Mouse (Mus musculus) forebrain, embryonic 12.5 days (tissue): ENCODE measurements around the gene Prkar2b. TPM values are rescaled to one million over a fixed set of nuclear protein-coding genes. Genes with fewer than 3 reads are reported as not detected.

Experiments used
- ATAC-seq: fragments of 200-750 bp; cut with Nextera tagmentation; 2 replicates; pipeline ENCODE4 v1.8.0; 2017; ENCODE audit warnings: moderate TSS enrichment; ENCODE audit not compliant: low FRiP score
- H3K27ac ChIP-seq: fragments of 300-500 bp; sonication (generic); 2 replicates; pipeline ENCODE4 v1.5.1; 2016; ENCODE audit warnings: mild to moderate bottlenecking
- H3K27me3 ChIP-seq: fragments of 300-500 bp; sonication (generic); 2 replicates; pipeline ENCODE4 v1.6.1; 2016; ENCODE audit warnings: mild to moderate bottlenecking
- H3K36me3 ChIP-seq: fragments of 300-500 bp; sonication (generic); replicated peaks from 2 replicates; pipeline ENCODE4 v1.6.1; 2016; ENCODE audit warnings: mild to moderate bottlenecking
- H3K4me1 ChIP-seq: fragments of 300-500 bp; sonication (generic); 2 replicates; pipeline ENCODE4 v1.6.1; 2016
- H3K4me2 ChIP-seq: fragments of 300-500 bp; sonication (generic); 2 replicates; pipeline ENCODE4 v1.6.1; 2016; ENCODE audit warnings: mild to moderate bottlenecking, moderate library complexity
- H3K4me3 ChIP-seq: fragments of 300-500 bp; sonication (generic); replicated peaks from 2 replicates; pipeline ENCODE4 v1.5.1; 2016; ENCODE audit warnings: mild to moderate bottlenecking
- H3K9ac ChIP-seq: fragments of 300-500 bp; sonication (generic); 2 replicates; pipeline ENCODE4 v1.6.1; 2016; ENCODE audit warnings: mild to moderate bottlenecking
- H3K9me3 ChIP-seq: fragments of 300-500 bp; sonication (generic); 2 replicates; pipeline ENCODE4 v1.6.1; 2016
- WGBS: fragments of 180-500 bp; shearing (Covaris S2); methylation state at CpG from one replicate; pipeline ENCODE4 v1.1.7; 2016; 5-methylcytosine and 5-hydroxymethylcytosine counted together
- polyA plus RNA-seq: library from polyadenylated mRNA; unstranded; fragments of >200 nt; fragmentation: Nextera tagmentation; extraction: Ambion mirVana; gene quantifications from 2 replicates; pipeline ENCODE4 v1.2.1, GENCODE M21; 2016

Prkar2b gene
- polyA plus RNA-seq, 1 experiment from 2014 or later = 68.4 TPM

- no peaks in the 10 kb centered on the region for H3K4me1 ChIP-seq
- 87% methylated on average over 3 of the region's 3 CpGs for WGBS
- no peak overlapping the region for H3K9ac ChIP-seq
- H3K9me3 ChIP-seq = 0 out of 2 replicates have a peak, but pooled peaks cover 3% of the 10 kb centered on the region
- H3K4me2 ChIP-seq = no peak overlapping the region
- H3K36me3 ChIP-seq = no peaks in the 10 kb centered on the region
- no peaks in the 10 kb centered on the region for H3K27me3 ChIP-seq
- ATAC-seq = no peak
- H3K27ac ChIP-seq = no peak overlapping the region
- no peak overlapping the region for H3K4me3 ChIP-seq
Observed at GRCm38 (mm10) chr12:32086874-32087273, 25.8 kb upstream of the Prkar2b start.

- no peaks in the 10 kb centered on the region for H3K27me3 ChIP-seq
Observed at GRCm38 (mm10) chr12:32085856-32086255, 24.8 kb upstream of the Prkar2b start.

DNA sequence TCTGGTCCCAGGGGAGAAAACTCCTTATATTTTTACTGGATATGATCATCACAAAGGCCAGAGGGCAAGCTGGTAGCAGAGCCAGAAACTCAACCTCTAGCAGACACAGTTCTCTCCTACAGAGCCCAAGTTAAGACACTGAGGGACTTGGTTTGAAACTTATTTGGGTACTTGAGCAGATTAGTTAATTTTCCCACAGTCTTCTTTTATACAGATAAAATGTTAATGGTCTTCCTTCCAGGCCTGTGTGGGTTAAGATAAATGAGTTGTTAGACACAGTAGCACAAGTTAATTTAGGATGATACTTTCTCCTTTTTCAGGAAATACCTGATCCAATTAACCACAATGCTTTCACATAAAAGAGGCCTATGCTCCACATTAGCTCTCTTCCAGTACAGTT, 24.1 kb upstream of the Prkar2b start:
- Histone ChIP-seq H3K27ac (no peak overlapping the region), H3K9me3 (no peaks in the 10 kb centered on the region), H3K4me1 (no peaks in the 10 kb centered on the region), H3K4me2 (no peak overlapping the region), H3K27me3 (no peaks in the 10 kb centered on the region), H3K9ac (no peak overlapping the region), H3K4me3 (no peak overlapping the region), H3K36me3 (no peaks in the 10 kb centered on the region)
- no peak for ATAC-seq

More at GRCm38 (mm10) chr12:32085856-32086255, 24.8 kb upstream of the Prkar2b start:
- H3K36me3 ChIP-seq = no peaks in the 10 kb centered on the region
- H3K4me2 ChIP-seq = no peak overlapping the region
- no peak for ATAC-seq
- WGBS = 72% methylated on average over 3 of the region's 3 CpGs
- H3K4me1 ChIP-seq = no peaks in the 10 kb centered on the region
- no peak overlapping the region for H3K9ac ChIP-seq
- H3K27ac ChIP-seq = no peak overlapping the region
- no peaks in the 10 kb centered on the region for H3K9me3 ChIP-seq
- no peak overlapping the region for H3K4me3 ChIP-seq

GRCm38 (mm10) chr12:32084601-32085000, 23.5 kb upstream of the Prkar2b start:
- H3K4me2 ChIP-seq = no peak overlapping the region
- 56% methylated on average over 5 of the region's 5 CpGs for WGBS
- ATAC-seq = no peak

GRCm38 (mm10) chr12:32080692-32081091, 19.6 kb upstream of the Prkar2b start:
- Histone ChIP-seq H3K36me3 (no peaks in the 10 kb centered on the region), H3K4me3 (no peak overlapping the region)

More at GRCm38 (mm10) chr12:32084601-32085000, 23.5 kb upstream of the Prkar2b start:
- Histone ChIP-seq H3K9me3 (no peaks in the 10 kb centered on the region), H3K4me3 (no peak overlapping the region), H3K36me3 (no peaks in the 10 kb centered on the region), H3K27ac (no peak overlapping the region), H3K9ac (no peak overlapping the region), H3K4me1 (no peaks in the 10 kb centered on the region), H3K27me3 (no peaks in the 10 kb centered on the region)

GRCm38 (mm10) chr12:32077403-32077802, 16.3 kb upstream of the Prkar2b start:
- peaks cover 9% of the 10 kb centered on the region for H3K4me1 ChIP-seq
- ATAC-seq = no peak
- H3K36me3 ChIP-seq = no peaks in the 10 kb centered on the region
- 99% methylated on average over 6 of the region's 6 CpGs for WGBS
- H3K9me3 ChIP-seq = no peaks in the 10 kb centered on the region
- H3K27ac ChIP-seq = no peak overlapping the region
- no peaks in the 10 kb centered on the region for H3K27me3 ChIP-seq
- H3K9ac ChIP-seq = no peak overlapping the region
- no peak overlapping the region for H3K4me3 ChIP-seq
- no peak overlapping the region for H3K4me2 ChIP-seq

More at GRCm38 (mm10) chr12:32080692-32081091, 19.6 kb upstream of the Prkar2b start:
- H3K9ac ChIP-seq = no peak overlapping the region
- no peak overlapping the region for H3K4me2 ChIP-seq
- no peaks in the 10 kb centered on the region for H3K9me3 ChIP-seq
- H3K27ac ChIP-seq = no peak overlapping the region
- 76% methylated on average over 9 of the region's 9 CpGs for WGBS
- H3K4me1 ChIP-seq = no peaks in the 10 kb centered on the region
- no peaks in the 10 kb centered on the region for H3K27me3 ChIP-seq
- ATAC-seq = no peak

- no peak overlapping the region for H3K27ac ChIP-seq
- H3K4me3 ChIP-seq = no peak overlapping the region
- peaks cover 9% of the 10 kb centered on the region for H3K4me1 ChIP-seq
- ATAC-seq = no peak
- H3K4me2 ChIP-seq = no peak overlapping the region
- no peaks in the 10 kb centered on the region for H3K9me3 ChIP-seq
- H3K36me3 ChIP-seq = no peaks in the 10 kb centered on the region
- H3K27me3 ChIP-seq = no peaks in the 10 kb centered on the region
- H3K9ac ChIP-seq = no peak overlapping the region
- 77% methylated on average over 10 of the region's 10 CpGs for WGBS
Observed at GRCm38 (mm10) chr12:32075831-32076715, 15.0 kb upstream of the Prkar2b start.

DNA sequence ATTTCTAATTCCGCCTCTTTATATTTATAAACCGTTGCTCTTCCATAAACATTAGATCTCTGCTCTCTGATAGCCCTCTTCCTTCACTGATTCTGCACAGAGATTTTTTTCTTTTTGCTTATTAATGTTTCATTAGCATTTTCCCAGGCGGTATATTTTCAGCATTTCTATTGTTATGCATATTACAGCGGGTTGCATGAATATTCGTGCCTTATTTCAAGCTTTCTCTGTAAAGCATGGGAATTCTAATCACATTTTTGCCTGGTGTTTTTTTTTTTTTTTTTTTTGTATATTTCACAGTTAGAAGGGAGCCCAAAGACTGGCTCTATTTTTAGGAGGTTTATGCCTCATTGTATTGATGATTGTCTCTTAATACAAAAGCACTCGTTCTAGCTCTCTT, 13.2 kb upstream of the Prkar2b start:
- Histone ChIP-seq H3K27ac (no peak overlapping the region), H3K4me2 (no peak overlapping the region), H3K36me3 (no peaks in the 10 kb centered on the region), H3K9ac (no peak overlapping the region), H3K9me3 (no peaks in the 10 kb centered on the region), H3K4me3 (no peak overlapping the region), H3K27me3 (no peaks in the 10 kb centered on the region), H3K4me1 (peaks cover 9% of the 10 kb centered on the region)
- ATAC-seq = no peak
- WGBS = 33% methylated on average over 6 of the region's 6 CpGs

DNA sequence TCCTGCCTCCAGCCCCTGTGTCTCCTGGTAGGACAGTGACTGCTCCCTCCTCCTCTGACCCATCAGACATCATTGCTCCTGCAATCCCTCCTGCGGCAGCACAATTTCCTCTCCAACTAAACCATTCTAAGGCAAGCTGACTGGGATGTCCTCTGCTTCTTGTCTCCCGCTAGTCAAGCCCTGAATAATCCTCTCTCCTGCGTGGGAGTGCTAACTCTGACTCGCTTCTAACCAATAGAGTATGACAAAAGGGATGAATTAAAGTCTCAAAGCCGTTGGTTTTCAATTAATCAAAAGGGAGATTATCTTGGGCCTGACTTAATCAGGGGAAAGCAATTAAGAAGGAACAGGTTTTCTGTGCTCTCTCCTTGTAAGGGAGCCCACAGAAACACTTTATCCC, 4.9 kb upstream of the Prkar2b start:
- Histone ChIP-seq H3K27ac (no peak overlapping the region), H3K27me3 (no peaks in the 10 kb centered on the region), H3K36me3 (no peaks in the 10 kb centered on the region), H3K4me2 (no peak overlapping the region), H3K4me3 (no peak overlapping the region), H3K9ac (no peak overlapping the region), H3K4me1 (peaks cover 11% of the 10 kb centered on the region), H3K9me3 (no peaks in the 10 kb centered on the region)
- ATAC-seq = no peak
- 9% methylated on average over 5 of the region's 5 CpGs for WGBS

DNA sequence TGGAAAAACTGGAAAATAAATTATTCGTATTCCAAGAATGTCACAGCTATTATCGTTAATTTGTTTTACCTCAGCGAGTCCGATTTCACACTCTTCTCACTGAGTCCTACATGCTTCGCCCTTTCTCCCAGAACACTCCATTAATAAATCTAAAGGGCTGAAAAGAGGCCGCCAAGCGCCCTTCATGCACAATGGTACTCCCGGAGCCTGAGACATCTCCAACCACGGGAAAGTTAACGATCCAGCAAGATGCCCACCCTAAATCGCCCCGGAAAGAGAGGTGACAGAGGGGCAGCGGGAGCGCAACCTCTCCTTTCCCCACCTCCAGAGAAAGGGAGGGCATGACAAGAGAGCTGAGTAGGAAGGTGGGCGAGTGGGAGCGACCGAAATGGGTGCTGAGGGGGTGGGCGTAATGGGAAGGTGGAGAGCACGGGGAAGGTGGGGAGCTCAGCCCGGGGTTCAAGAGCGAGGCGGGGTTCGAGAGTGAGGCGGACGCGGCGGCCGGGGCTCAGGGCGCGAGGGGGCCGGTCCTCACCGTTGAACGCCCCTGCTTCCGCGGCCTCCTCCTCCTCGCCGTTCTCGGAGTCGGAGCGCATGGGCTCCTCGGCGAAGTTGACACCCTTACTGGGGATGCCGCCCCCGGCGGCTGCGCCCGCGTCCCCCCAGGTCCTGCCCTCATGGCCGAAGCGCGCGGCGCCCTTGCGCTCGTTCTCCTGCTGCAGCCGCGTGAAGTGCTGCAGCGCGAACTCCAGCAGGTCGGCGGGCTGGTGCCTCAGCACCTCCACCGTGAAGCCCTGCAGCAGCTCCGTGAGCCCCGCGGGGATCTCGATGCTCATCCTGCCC, 628 bp downstream of the Prkar2b start:
- Histone ChIP-seq H3K9ac (peak overlapping the region; percentile 91), H3K4me3 (peak overlapping the region; percentile 83), H3K4me2 (peak overlapping the region; percentile 71), H3K9me3 (no peaks in the 10 kb centered on the region), H3K36me3 (0 out of 2 replicates have a peak, but pooled peaks cover 3% of the 10 kb centered on the region), H3K4me1 (peaks cover 25% of the 10 kb centered on the region), H3K27ac (peak overlapping the region; percentile 98), H3K27me3 (no peaks in the 10 kb centered on the region)
- ATAC-seq = peak; percentile 81
- WGBS = under 1% methylated on average over 62 of the region's 66 CpGs

DNA sequence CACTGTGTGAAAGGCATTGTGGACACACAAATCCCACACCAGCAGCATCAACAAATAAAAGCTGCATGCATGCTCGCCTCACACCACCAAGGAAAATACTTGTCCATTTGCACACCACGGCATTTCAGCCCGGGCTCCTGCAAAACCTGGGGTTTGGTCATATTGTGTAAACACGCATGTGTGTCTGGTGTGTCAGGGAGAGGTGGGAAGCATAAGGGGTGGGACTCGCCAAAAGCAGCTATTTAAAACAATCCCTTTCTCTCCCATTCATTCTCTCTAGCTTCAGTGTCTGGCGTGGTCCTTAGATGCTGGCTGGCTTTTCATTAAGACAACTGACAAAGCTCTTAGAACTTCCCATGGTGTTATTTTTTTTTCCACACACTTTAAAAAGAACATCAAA, 1.4 kb downstream of the Prkar2b start:
- Histone ChIP-seq H3K36me3 (0 out of 2 replicates have a peak, but pooled peaks cover 3% of the 10 kb centered on the region), H3K9me3 (no peaks in the 10 kb centered on the region), H3K4me2 (peak overlapping the region; percentile 71), H3K27ac (peak overlapping the region; percentile 59), H3K4me1 (peaks cover 27% of the 10 kb centered on the region), H3K27me3 (no peaks in the 10 kb centered on the region), H3K9ac (peak overlapping the region; percentile 91), H3K4me3 (peak overlapping the region; percentile 83)
- 2% methylated on average over 6 of the region's 6 CpGs for WGBS
- ATAC-seq = no peak

DNA sequence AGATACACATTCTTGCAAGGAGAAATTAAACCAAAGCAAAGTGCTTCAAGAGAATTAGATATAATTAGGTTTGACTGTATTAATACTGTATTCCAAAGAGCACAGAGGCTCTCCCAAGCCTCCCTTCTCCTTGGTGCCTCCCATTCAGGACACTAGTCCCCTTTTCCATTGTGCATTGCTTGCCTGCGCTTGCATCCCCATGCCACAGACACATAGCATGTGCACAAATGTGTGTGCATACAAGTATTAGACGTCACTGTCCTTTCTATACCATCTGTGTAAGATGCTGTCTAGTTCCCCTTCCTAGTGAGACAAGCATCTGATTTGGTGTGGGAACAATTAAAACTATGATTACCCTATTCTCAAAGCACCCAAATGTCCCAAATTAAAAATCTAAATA, 2.0 kb downstream of the Prkar2b start:
- Histone ChIP-seq H3K9ac (peak overlapping the region; percentile 91; the same call in 1 of the 2 replicates), H3K4me2 (peak overlapping the region; percentile 71), H3K4me3 (peak overlapping the region; percentile 83), H3K27ac (no peak overlapping the region), H3K9me3 (no peaks in the 10 kb centered on the region), H3K27me3 (no peaks in the 10 kb centered on the region), H3K4me1 (peaks cover 32% of the 10 kb centered on the region), H3K36me3 (0 out of 2 replicates have a peak, but pooled peaks cover 3% of the 10 kb centered on the region)
- WGBS = 34% methylated on average over 2 of the region's 2 CpGs
- ATAC-seq = no peak
